Mouse (Mus musculus) leukemia stem cell, adult 10-12 weeks (primary cell): ENCODE measurements around the gene Klra4. TPM values are rescaled to one million over a fixed set of nuclear protein-coding genes. Genes with fewer than 3 reads are reported as not detected.

Source experiments
- polyA plus RNA-seq: library from polyadenylated mRNA; stranded (reverse); fragments of >175 nt; gene quantifications from 2 replicates; pipeline ENCODE4 v1.2.3, GENCODE M21; 2012; ENCODE audit warnings: low replicate concordance

The Klra4 gene
- polyA plus RNA-seq: not detected in 2 replicates

DNA sequence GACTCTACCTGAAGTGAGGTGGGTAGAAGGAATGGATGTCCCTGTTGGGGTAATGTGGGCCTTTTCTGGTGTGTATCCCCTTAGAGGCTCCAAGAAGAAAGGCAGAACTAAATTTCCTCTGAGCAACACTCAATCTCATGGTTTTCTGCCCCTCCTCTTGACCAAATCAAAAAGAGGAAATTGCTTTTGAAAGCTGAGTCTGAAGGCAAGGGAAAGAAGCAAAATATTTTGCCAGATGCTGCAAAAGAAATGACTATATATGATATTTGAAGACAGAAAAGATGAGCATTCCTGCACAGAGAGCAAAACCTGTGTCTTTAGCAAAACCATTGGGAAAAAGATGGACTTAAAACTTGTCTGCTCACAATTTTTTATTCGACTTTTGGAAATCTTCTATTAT, at the start of gene Klra4:
Gene Klra4 (minus strand): TSS at position 101 of the 400 bp plus-strand sequence.

DNA sequence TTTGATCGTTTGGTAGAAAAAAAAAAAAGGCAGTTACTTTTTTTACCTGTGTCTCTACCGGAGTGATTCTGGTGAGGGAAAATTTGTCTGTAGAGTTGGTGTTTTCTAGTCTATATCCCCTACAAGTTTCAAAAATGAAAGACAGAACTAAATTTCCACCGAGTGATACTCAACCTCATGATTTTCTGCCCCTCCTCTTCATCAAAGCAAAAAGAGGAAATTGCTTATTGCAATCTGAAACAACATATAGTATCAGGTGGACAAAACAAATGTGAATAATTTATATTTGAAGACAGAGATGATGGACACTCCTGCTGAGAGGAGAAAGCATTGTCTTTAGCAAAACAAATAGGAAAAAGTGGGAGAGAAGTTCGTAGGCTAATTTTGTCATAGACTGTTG, 40.2 kb downstream of the Klra4 start, which contains the start of gene Klra6:
Gene Klra6 (minus strand): TSS at position 101 of the 400 bp plus-strand sequence.

Other genes starting within 250 kb of the Klra4 start
- gene Gm17631, start 204.6 kb downstream of the Klra4 start, polyA plus RNA-seq: not detected in 2 replicates
- gene Klra17, start 190.6 kb downstream of the Klra4 start, polyA plus RNA-seq: 0.15 and 0.16 TPM in 2 replicates
- not detected in 2 replicates for gene Klra5, start 149.6 kb downstream of the Klra4 start, polyA plus RNA-seq
- gene Klra6, start 40.3 kb downstream of the Klra4 start, polyA plus RNA-seq: not detected in 2 replicates
- not detected in 2 replicates for gene Klra8, start 62.6 kb upstream of the Klra4 start, polyA plus RNA-seq
- gene Klra9, start 125.8 kb upstream of the Klra4 start, polyA plus RNA-seq: not detected in 2 replicates
- not detected in 2 replicates for gene Klra7, start 166.1 kb upstream of the Klra4 start, polyA plus RNA-seq
- not detected in 2 replicates for gene Klra10, start 214.7 kb upstream of the Klra4 start, polyA plus RNA-seq